Mouse (Mus musculus): Measurements from ENCODE around the gene Cfap77. TPM values are rescaled to one million over a fixed set of nuclear protein-coding genes. Genes with fewer than 3 reads are reported as not detected.
A peak's percentile ranks its signal among the peaks of the same experiment; 100 is the strongest.

The Cfap77 gene
- polyA plus RNA-seq, 1 experiment from 2014 or later = 0.65 TPM

- 44% methylated on average over 27 of the region's 27 CpGs for WGBS
- peak overlapping the region; percentile 51; the same call in 1 of the 2 replicates for H3K9ac ChIP-seq (ENCODE audit: low read depth, low read length)
- H3K27me3 ChIP-seq (replicated peaks; ENCODE audit: control insufficient read depth, insufficient read depth, low read length) = peaks cover 2% of the 10 kb centered on the region; the same call in 1 of the 2 replicates
These were observed 38.0 kb downstream of the Cfap77 start for GRCm38 (mm10) chr2:29016599-29017587.

GRCm38 (mm10) chr2:29012523-29012922 is 42.3 kb downstream of the Cfap77 start:
- H3K4me1 ChIP-seq (ENCODE audit: control insufficient read depth, insufficient read depth, low read depth, low read length) = peaks cover 14% of the 10 kb centered on the region
- no peak overlapping the region for H3K27ac ChIP-seq (ENCODE audit: low read depth, low read length)
- 71% methylated on average over 5 of the region's 5 CpGs for WGBS
- no peak overlapping the region for H3K9ac ChIP-seq (ENCODE audit: low read depth, low read length)
- H3K4me2 ChIP-seq (ENCODE audit: low read length) = no peak overlapping the region
- H3K36me3 ChIP-seq (ENCODE audit: control insufficient read depth, insufficient read depth, low read length) = no peaks in the 10 kb centered on the region
- peaks cover 3% of the 10 kb centered on the region; the same call in 1 of the 2 replicates for H3K27me3 ChIP-seq (replicated peaks; ENCODE audit: control insufficient read depth, insufficient read depth, low read length)
- ATAC-seq = no peak
- no peaks in the 10 kb centered on the region for H3K9me3 ChIP-seq (ENCODE audit: control insufficient read depth, low read length)
- H3K4me3 ChIP-seq (ENCODE audit: low read length) = no peak overlapping the region

More at GRCm38 (mm10) chr2:29016599-29017587, 38.0 kb downstream of the Cfap77 start:
- no peaks in the 10 kb centered on the region for H3K36me3 ChIP-seq (ENCODE audit: control insufficient read depth, insufficient read depth, low read length)
- peaks cover 14% of the 10 kb centered on the region for H3K4me1 ChIP-seq (ENCODE audit: control insufficient read depth, insufficient read depth, low read depth, low read length)
- ATAC-seq = peak; percentile 62
- no peaks in the 10 kb centered on the region for H3K9me3 ChIP-seq (ENCODE audit: control insufficient read depth, low read length)
- no peak overlapping the region for H3K4me3 ChIP-seq (ENCODE audit: low read length)
- H3K4me2 ChIP-seq (ENCODE audit: low read length) = peak overlapping the region; percentile 40
- H3K27ac ChIP-seq (ENCODE audit: low read depth, low read length) = peak overlapping the region; percentile 63

- Histone ChIP-seq H3K4me3 (ENCODE audit: low read length) (no peak overlapping the region), H3K9me3 (ENCODE audit: control insufficient read depth, low read length) (no peaks in the 10 kb centered on the region), H3K27ac (ENCODE audit: low read depth, low read length) (no peak overlapping the region), H3K4me2 (ENCODE audit: low read length) (no peak overlapping the region), H3K9ac (ENCODE audit: low read depth, low read length) (no peak overlapping the region), H3K4me1 (ENCODE audit: control insufficient read depth, insufficient read depth, low read depth, low read length) (peaks cover 3% of the 10 kb centered on the region; the same call in 1 of the 2 replicates), H3K36me3 (ENCODE audit: control insufficient read depth, insufficient read depth, low read length) (no peaks in the 10 kb centered on the region), H3K27me3 (replicated peaks; ENCODE audit: control insufficient read depth, insufficient read depth, low read length) (peaks cover 6% of the 10 kb centered on the region; the same call in 1 of the 2 replicates)
- no peak for ATAC-seq
- WGBS = 81% methylated on average over 6 of the region's 6 CpGs
These were observed 47.2 kb downstream of the Cfap77 start for GRCm38 (mm10) chr2:29007656-29008055.

- WGBS = 37% methylated on average over 13 of the region's 13 CpGs
- no peak overlapping the region for H3K27ac ChIP-seq (ENCODE audit: low read depth, low read length)
These were observed 48.3 kb downstream of the Cfap77 start for GRCm38 (mm10) chr2:29006455-29007034.

GRCm38 (mm10) chr2:29004037-29004436 is 50.8 kb downstream of the Cfap77 start:
- H3K9me3 ChIP-seq (ENCODE audit: control insufficient read depth, low read length) = no peaks in the 10 kb centered on the region
- H3K4me2 ChIP-seq (ENCODE audit: low read length) = no peak overlapping the region
- no peak for ATAC-seq
- 0 out of 2 replicates have a peak, but pooled peaks cover 3% of the 10 kb centered on the region for H3K4me1 ChIP-seq (ENCODE audit: control insufficient read depth, insufficient read depth, low read depth, low read length)
- 0 out of 2 replicates have a peak, but pooled peaks cover 6% of the 10 kb centered on the region for H3K27me3 ChIP-seq (replicated peaks; ENCODE audit: control insufficient read depth, insufficient read depth, low read length)
- WGBS = 51% methylated on average over 9 of the region's 9 CpGs
- H3K27ac ChIP-seq (ENCODE audit: low read depth, low read length) = no peak overlapping the region
- no peak overlapping the region for H3K9ac ChIP-seq (ENCODE audit: low read depth, low read length)
- H3K4me3 ChIP-seq (ENCODE audit: low read length) = no peak overlapping the region
- no peaks in the 10 kb centered on the region for H3K36me3 ChIP-seq (ENCODE audit: control insufficient read depth, insufficient read depth, low read length)

More at GRCm38 (mm10) chr2:29006455-29007034, 48.3 kb downstream of the Cfap77 start:
- peaks cover 8% of the 10 kb centered on the region; the same call in 1 of the 2 replicates for H3K27me3 ChIP-seq (replicated peaks; ENCODE audit: control insufficient read depth, insufficient read depth, low read length)
- H3K4me3 ChIP-seq (ENCODE audit: low read length) = no peak overlapping the region
- H3K4me2 ChIP-seq (ENCODE audit: low read length) = no peak overlapping the region
- ATAC-seq = no peak
- H3K9me3 ChIP-seq (ENCODE audit: control insufficient read depth, low read length) = no peaks in the 10 kb centered on the region
- H3K4me1 ChIP-seq (ENCODE audit: control insufficient read depth, insufficient read depth, low read depth, low read length) = peaks cover 3% of the 10 kb centered on the region; the same call in 1 of the 2 replicates
- H3K36me3 ChIP-seq (ENCODE audit: control insufficient read depth, insufficient read depth, low read length) = no peaks in the 10 kb centered on the region
- H3K9ac ChIP-seq (ENCODE audit: low read depth, low read length) = no peak overlapping the region

GRCm38 (mm10) chr2:28998246-28998645 is 56.6 kb downstream of the Cfap77 start:
- H3K36me3 ChIP-seq (ENCODE audit: control insufficient read depth, insufficient read depth, low read length) = no peaks in the 10 kb centered on the region
- no peak overlapping the region for H3K4me2 ChIP-seq (ENCODE audit: low read length)
- H3K4me3 ChIP-seq (ENCODE audit: low read length) = no peak overlapping the region
- H3K27ac ChIP-seq (ENCODE audit: low read depth, low read length) = peak overlapping the region; percentile 78
- H3K27me3 ChIP-seq (replicated peaks; ENCODE audit: control insufficient read depth, insufficient read depth, low read length) = 0 out of 2 replicates have a peak, but pooled peaks cover 6% of the 10 kb centered on the region
- no peaks in the 10 kb centered on the region for H3K9me3 ChIP-seq (ENCODE audit: control insufficient read depth, low read length)
- ATAC-seq = no peak
- H3K4me1 ChIP-seq (ENCODE audit: control insufficient read depth, insufficient read depth, low read depth, low read length) = peaks cover 12% of the 10 kb centered on the region
- 59% methylated on average over 5 of the region's 5 CpGs for WGBS
- no peak overlapping the region for H3K9ac ChIP-seq (ENCODE audit: low read depth, low read length)

GRCm38 (mm10) chr2:28997161-28997834 is 57.6 kb downstream of the Cfap77 start:
- H3K9ac ChIP-seq (ENCODE audit: low read depth, low read length) = no peak overlapping the region
- no peak overlapping the region for H3K4me2 ChIP-seq (ENCODE audit: low read length)
- H3K36me3 ChIP-seq (ENCODE audit: control insufficient read depth, insufficient read depth, low read length) = no peaks in the 10 kb centered on the region
- 25% methylated on average over 14 of the region's 14 CpGs for WGBS
- 0 out of 2 replicates have a peak, but pooled peaks cover 3% of the 10 kb centered on the region for H3K27me3 ChIP-seq (replicated peaks; ENCODE audit: control insufficient read depth, insufficient read depth, low read length)
- no peak overlapping the region for H3K4me3 ChIP-seq (ENCODE audit: low read length)
- H3K27ac ChIP-seq (ENCODE audit: low read depth, low read length) = peak overlapping the region; percentile 78
- H3K4me1 ChIP-seq (ENCODE audit: control insufficient read depth, insufficient read depth, low read depth, low read length) = peaks cover 12% of the 10 kb centered on the region
- no peaks in the 10 kb centered on the region for H3K9me3 ChIP-seq (ENCODE audit: control insufficient read depth, low read length)
- ATAC-seq = peak; percentile 60

GRCm38 (mm10) chr2:28995436-28995835 is 59.4 kb downstream of the Cfap77 start:
- Histone ChIP-seq H3K9ac (ENCODE audit: low read depth, low read length) (no peak overlapping the region), H3K27ac (ENCODE audit: low read depth, low read length) (no peak overlapping the region), H3K4me2 (ENCODE audit: low read length) (no peak overlapping the region), H3K4me1 (ENCODE audit: control insufficient read depth, insufficient read depth, low read depth, low read length) (peaks cover 12% of the 10 kb centered on the region), H3K4me3 (ENCODE audit: low read length) (no peak overlapping the region), H3K9me3 (ENCODE audit: control insufficient read depth, low read length) (no peaks in the 10 kb centered on the region), H3K27me3 (replicated peaks; ENCODE audit: control insufficient read depth, insufficient read depth, low read length) (0 out of 2 replicates have a peak, but pooled peaks cover 2% of the 10 kb centered on the region), H3K36me3 (ENCODE audit: control insufficient read depth, insufficient read depth, low read length) (no peaks in the 10 kb centered on the region)
- peak; percentile 46; the same call in 1 of the 2 replicates for ATAC-seq
- 28% methylated on average over 4 of the region's 4 CpGs for WGBS

Data from hindbrain, embryonic 16.5 days (tissue).